Comparison of ENCODE assay signal across 12 mouse cellular contexts in genomic region chr7:132705130-132705529, GRCm38 (mm10).
DNase-seq lines count a peak whose midpoint lies in the region; ATAC-seq and TF ChIP-seq lines count a peak whose summit lies in the region.
"Had no signal": no experiment of that assay in that cellular context is flagged by ENCODE, and none has a peak within 500 bp of the region (broad histone marks: within the 10 kb centered on the region; RNA-seq: fewer than 3 reads in every experiment).

No protein-coding gene starts in this region.

- 88% methylated on average over 7 of the region's 7 CpGs for WGBS in thymus, adult 2 months
- WGBS in intestine, embryonic 16.5 days, result 87% methylated on average over 7 of the region's 7 CpGs

- no peak overlapping the region for H3K4me3 ChIP-seq in gastrocnemius, adult 2 months
- H3K4me3 ChIP-seq in thymus, adult 2 months (ENCODE audit: control insufficient read depth, insufficient read depth, low read length), result no peak overlapping the region
- H3K4me3 ChIP-seq in intestine, embryonic 16.5 days (ENCODE audit: low read length), result no peak overlapping the region
- H3K4me3 ChIP-seq: embryonic facial prominence, embryonic 12.5 days; hindbrain, embryonic 13.5 days; limb, embryonic 10.5 days; neural tube, embryonic 15.5 days had no signal

- no peaks in the 10 kb centered on the region for H3K36me3 ChIP-seq in thymus, adult 2 months (ENCODE audit: control insufficient read depth, insufficient read depth, low read length)
- no peaks in the 10 kb centered on the region for H3K36me3 ChIP-seq in intestine, embryonic 16.5 days (ENCODE audit: control insufficient read depth, insufficient read depth, low read length)
- H3K36me3 ChIP-seq: embryonic facial prominence, embryonic 12.5 days; hindbrain, embryonic 13.5 days; limb, embryonic 10.5 days; neural tube, embryonic 15.5 days had no signal

- H3K27ac ChIP-seq in gastrocnemius, adult 2 months, result no peak overlapping the region
- H3K27ac ChIP-seq in thymus, adult 2 months (ENCODE audit: control insufficient read depth, insufficient read depth, low read length), result no peak overlapping the region
- H3K27ac ChIP-seq in intestine, embryonic 16.5 days (ENCODE audit: low read length), result no peak overlapping the region
- H3K27ac ChIP-seq: embryonic facial prominence, embryonic 12.5 days; hindbrain, embryonic 13.5 days; neural tube, embryonic 15.5 days had no signal

- TF ChIP-seq POLR2A in thymus, adult 2 months (IDR thresholded peaks at IDR 0.05; ENCODE audit: control insufficient read depth, extremely low read depth, insufficient read depth, low read length, poor library complexity), result no peak

- H3K4me1 ChIP-seq in thymus, adult 2 months (replicated peaks; ENCODE audit: control insufficient read depth, insufficient read depth, low read length), result peaks cover 2% of the 10 kb centered on the region
- no peaks in the 10 kb centered on the region for H3K4me1 ChIP-seq in intestine, embryonic 16.5 days (ENCODE audit: control insufficient read depth, insufficient read depth, low read length)
- H3K4me1 ChIP-seq: hindbrain, embryonic 13.5 days; neural tube, embryonic 15.5 days had no signal

- H3K27me3 ChIP-seq in thymus, adult 2 months (ENCODE audit: control insufficient read depth, insufficient read depth, low read length), result no peaks in the 10 kb centered on the region
- H3K27me3 ChIP-seq in intestine, embryonic 16.5 days (replicated peaks; ENCODE audit: control insufficient read depth, insufficient read depth, low read length), result no peaks in the 10 kb centered on the region
- H3K27me3 ChIP-seq: embryonic facial prominence, embryonic 12.5 days; hindbrain, embryonic 13.5 days; neural tube, embryonic 15.5 days had no signal

- peak; percentile 43 for TF ChIP-seq CTCF in gastrocnemius, adult 2 months (IDR thresholded peaks at IDR 0.05)
- no peak for TF ChIP-seq CTCF in thymus, adult 2 months (IDR thresholded peaks at IDR 0.05; ENCODE audit: borderline replicate concordance, control insufficient read depth, extremely low read depth, insufficient read depth, low read length, poor library complexity)

- intact Hi-C loops in gastrocnemius, adult 2 months (cut with DNase I), result no loop called here

- ATAC-seq in intestine, embryonic 16.5 days, result no peak

- H3K9me3 ChIP-seq in intestine, embryonic 16.5 days (ENCODE audit: control insufficient read depth, low read length), result no peaks in the 10 kb centered on the region
- H3K9me3 ChIP-seq: embryonic facial prominence, embryonic 12.5 days; hindbrain, embryonic 13.5 days; limb, embryonic 10.5 days; neural tube, embryonic 15.5 days had no signal

- no peak for DNase-seq in gastrocnemius, adult 2 months
- no peak for DNase-seq in gastrocnemius, postnatal 25 days
- DNase-seq in thymus, adult 2 months, result peak; percentile 50
- DNase-seq in thymus, adult 18-20 months, result no peak
- peak; percentile 45 for DNase-seq in liver
- DNase-seq in thymus, postnatal 4 days, result peak; percentile 76
- DNase-seq in right cerebral cortex, postnatal 36 days (ENCODE audit: low spot score in 2 of 2), result no peak

- H3K4me2 ChIP-seq in intestine, embryonic 16.5 days (ENCODE audit: low read depth, low read length), result no peak overlapping the region
- H3K4me2 ChIP-seq: embryonic facial prominence, embryonic 12.5 days; hindbrain, embryonic 13.5 days; neural tube, embryonic 15.5 days had no signal

- H3K9ac ChIP-seq in intestine, embryonic 16.5 days (ENCODE audit: low read depth, low read length), result no peak overlapping the region
- H3K9ac ChIP-seq: embryonic facial prominence, embryonic 12.5 days; hindbrain, embryonic 13.5 days; neural tube, embryonic 15.5 days had no signal

Comparison
In these comparisons a context has a peak if more than half of its experiments do, and no peak if none do; other contexts are left out.
1. DNase-seq: peak in thymus, adult 2 months (single experiment), liver (single experiment) and thymus, postnatal 4 days (single experiment); none in gastrocnemius, adult 2 months (single experiment), gastrocnemius, postnatal 25 days (single experiment), thymus, adult 18-20 months (0 of 2) and right cerebral cortex, postnatal 36 days (0 of 2).